Mouse (Mus musculus): Measurements from ENCODE around the gene Ccdc107. TPM values are rescaled to one million over a fixed set of nuclear protein-coding genes. Genes with fewer than 3 reads are reported as not detected.

Gene Ccdc107
- polyA plus RNA-seq, 1 experiment from 2014 or later, result 46.6 TPM

- peaks cover 20% of the 10 kb centered on the region for H3K27me3 ChIP-seq (ENCODE audit: control insufficient read depth, insufficient read depth, low read length)
- H3K27ac ChIP-seq (ENCODE audit: low read depth, low read length), result no peak overlapping the region
- DNase-seq (ENCODE audit: low spot score) (no peak), ATAC-seq (ENCODE audit: insufficient read depth, low FRiP score, low TSS enrichment) (no peak)
- peaks cover 15% of the 10 kb centered on the region for H3K36me3 ChIP-seq (ENCODE audit: control insufficient read depth, insufficient read depth, low read length)
- H3K9ac ChIP-seq (ENCODE audit: low read length), result no peak overlapping the region
- no peaks in the 10 kb centered on the region for H3K4me1 ChIP-seq (ENCODE audit: control insufficient read depth, insufficient read depth, low read length)
- no peaks in the 10 kb centered on the region for H3K9me3 ChIP-seq (ENCODE audit: control insufficient read depth, low read length)
- no peak overlapping the region for H3K4me3 ChIP-seq (ENCODE audit: low read depth, low read length)
- 81% methylated on average over 9 of the region's 9 CpGs for WGBS
- no peak overlapping the region for H3K4me2 ChIP-seq (ENCODE audit: low read depth)
Measured at GRCm38 (mm10) chr4:43528487-43528886, 35.8 kb downstream of the Ccdc107 start.

DNA sequence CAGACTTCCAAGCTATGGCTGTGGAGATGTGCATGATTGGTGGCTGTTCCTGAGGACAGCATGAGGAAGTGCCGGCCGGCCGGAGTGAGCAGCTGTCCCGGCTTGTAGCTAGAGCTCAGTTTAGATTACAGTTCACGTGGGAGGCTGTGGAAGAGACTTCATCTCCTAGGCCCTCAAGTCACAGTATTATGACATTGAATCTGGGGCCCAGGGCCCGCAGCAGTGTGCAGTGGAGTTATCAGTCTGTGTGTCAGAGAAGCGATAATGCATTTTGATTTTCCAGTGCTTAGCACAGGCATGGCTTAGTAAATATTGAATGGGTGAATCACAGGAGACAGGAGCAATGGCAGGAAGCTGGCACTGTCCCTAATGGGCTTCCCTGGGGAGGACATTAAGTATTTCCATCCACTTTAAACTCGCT is 37.4 kb downstream of the Ccdc107 start:
- no peak overlapping the region for H3K9ac ChIP-seq (ENCODE audit: low read length)
- no peak for DNase-seq (ENCODE audit: low spot score)
- no peaks in the 10 kb centered on the region for H3K4me1 ChIP-seq (ENCODE audit: control insufficient read depth, insufficient read depth, low read length)
- no peak overlapping the region for H3K4me3 ChIP-seq (ENCODE audit: low read depth, low read length)
- peaks cover 26% of the 10 kb centered on the region for H3K36me3 ChIP-seq (ENCODE audit: control insufficient read depth, insufficient read depth, low read length)
- H3K27me3 ChIP-seq (ENCODE audit: control insufficient read depth, insufficient read depth, low read length), result peaks cover 6% of the 10 kb centered on the region
- H3K27ac ChIP-seq (ENCODE audit: low read depth, low read length), result no peak overlapping the region
- no peak for ATAC-seq (ENCODE audit: insufficient read depth, low FRiP score, low TSS enrichment)
- WGBS, result 77% methylated on average over 8 of the region's 8 CpGs
- no peaks in the 10 kb centered on the region for H3K9me3 ChIP-seq (ENCODE audit: control insufficient read depth, low read length)
- H3K4me2 ChIP-seq (ENCODE audit: low read depth), result no peak overlapping the region

DNA sequence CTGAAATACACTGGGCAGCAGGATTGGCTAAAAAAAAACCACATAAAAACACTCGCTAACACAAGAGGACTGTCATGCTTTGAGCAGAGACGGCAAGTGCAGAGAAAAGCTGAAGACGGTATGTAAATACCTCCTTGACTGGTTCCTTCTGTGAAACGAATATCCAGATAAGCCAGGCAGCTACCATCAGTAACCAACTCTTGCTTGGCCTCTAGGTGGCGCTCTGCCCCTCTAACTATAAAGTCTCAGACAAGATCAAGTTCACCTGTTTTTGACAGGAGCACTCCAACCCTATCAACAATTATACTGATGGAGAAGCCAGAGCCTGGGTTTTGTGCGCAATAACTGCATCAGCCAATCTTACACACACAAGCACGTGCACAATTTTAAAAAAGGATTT is 37.9 kb downstream of the Ccdc107 start:
- DNase-seq (ENCODE audit: low spot score), result peak; percentile 60
- Histone ChIP-seq H3K9ac (ENCODE audit: low read length) (no peak overlapping the region), H3K4me2 (ENCODE audit: low read depth) (no peak overlapping the region), H3K27ac (ENCODE audit: low read depth, low read length) (no peak overlapping the region), H3K4me1 (ENCODE audit: control insufficient read depth, insufficient read depth, low read length) (no peaks in the 10 kb centered on the region), H3K9me3 (ENCODE audit: control insufficient read depth, low read length) (no peaks in the 10 kb centered on the region), H3K4me3 (ENCODE audit: low read depth, low read length) (no peak overlapping the region), H3K27me3 (ENCODE audit: control insufficient read depth, insufficient read depth, low read length) (peaks cover 1% of the 10 kb centered on the region), H3K36me3 (ENCODE audit: control insufficient read depth, insufficient read depth, low read length) (peaks cover 30% of the 10 kb centered on the region)
- WGBS, result 30% methylated on average over 7 of the region's 7 CpGs
- ATAC-seq (ENCODE audit: insufficient read depth, low FRiP score, low TSS enrichment), result no peak

DNA sequence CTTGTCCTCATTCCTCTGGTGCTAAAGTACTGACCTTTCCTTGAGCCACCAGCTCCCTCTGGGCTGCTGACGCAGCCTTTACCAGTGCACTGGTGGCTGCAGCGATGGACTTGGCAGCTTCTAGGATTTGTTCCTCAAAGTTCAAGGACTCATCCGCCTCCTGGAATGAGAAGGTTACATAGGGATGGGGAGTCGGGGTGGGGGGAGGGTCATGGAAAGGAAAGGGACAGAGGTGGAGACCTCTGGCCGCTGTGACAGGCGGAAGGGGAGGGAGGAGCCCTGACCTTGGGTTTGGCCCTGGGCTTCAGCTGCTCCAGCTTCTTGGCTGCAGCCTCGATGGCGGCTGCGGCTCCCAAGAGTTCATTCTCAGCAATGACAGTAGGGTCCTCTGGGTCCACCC is 40.6 kb downstream of the Ccdc107 start:
- Histone ChIP-seq H3K4me2 (ENCODE audit: low read depth) (no peak overlapping the region), H3K4me3 (ENCODE audit: low read depth, low read length) (no peak overlapping the region), H3K4me1 (ENCODE audit: control insufficient read depth, insufficient read depth, low read length) (no peaks in the 10 kb centered on the region), H3K9me3 (ENCODE audit: control insufficient read depth, low read length) (no peaks in the 10 kb centered on the region), H3K9ac (ENCODE audit: low read length) (no peak overlapping the region), H3K27ac (ENCODE audit: low read depth, low read length) (no peak overlapping the region), H3K36me3 (ENCODE audit: control insufficient read depth, insufficient read depth, low read length) (peaks cover 47% of the 10 kb centered on the region), H3K27me3 (ENCODE audit: control insufficient read depth, insufficient read depth, low read length) (no peaks in the 10 kb centered on the region)
- DNase-seq (ENCODE audit: low spot score) (no peak), ATAC-seq (ENCODE audit: insufficient read depth, low FRiP score, low TSS enrichment) (no peak)
- 87% methylated on average over 9 of the region's 9 CpGs for WGBS

DNA sequence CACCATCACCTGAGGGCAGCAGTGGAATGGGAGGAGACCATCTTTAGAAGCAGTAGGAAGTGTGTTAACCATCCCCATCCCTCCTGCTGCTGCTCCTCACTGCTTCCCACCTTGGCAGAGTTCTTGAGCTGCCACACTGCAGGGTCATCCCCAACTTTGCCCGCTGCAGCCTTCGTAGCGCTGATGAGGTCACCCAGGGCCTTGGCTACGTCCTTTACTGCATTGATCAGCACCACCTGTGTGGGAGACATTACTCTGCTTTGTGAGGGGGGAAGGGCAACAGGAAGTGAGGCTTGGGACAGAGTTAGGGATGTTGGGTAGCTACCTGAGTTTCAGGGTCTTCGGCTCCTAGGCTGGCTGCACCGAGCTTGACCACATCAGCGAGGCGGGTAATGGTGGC is 42.9 kb downstream of the Ccdc107 start:
- Histone ChIP-seq H3K4me2 (ENCODE audit: low read depth) (no peak overlapping the region), H3K36me3 (ENCODE audit: control insufficient read depth, insufficient read depth, low read length) (peaks cover 58% of the 10 kb centered on the region), H3K9me3 (ENCODE audit: control insufficient read depth, low read length) (no peaks in the 10 kb centered on the region), H3K27me3 (ENCODE audit: control insufficient read depth, insufficient read depth, low read length) (no peaks in the 10 kb centered on the region), H3K4me1 (ENCODE audit: control insufficient read depth, insufficient read depth, low read length) (no peaks in the 10 kb centered on the region), H3K4me3 (ENCODE audit: low read depth, low read length) (no peak overlapping the region), H3K27ac (ENCODE audit: low read depth, low read length) (no peak overlapping the region), H3K9ac (ENCODE audit: low read length) (no peak overlapping the region)
- 96% methylated on average over 8 of the region's 8 CpGs for WGBS
- DNase-seq (ENCODE audit: low spot score) (no peak), ATAC-seq (ENCODE audit: insufficient read depth, low FRiP score, low TSS enrichment) (no peak)

GRCm38 (mm10) chr4:43536031-43536430 is 43.3 kb downstream of the Ccdc107 start:
- Histone ChIP-seq H3K27ac (ENCODE audit: low read depth, low read length) (no peak overlapping the region), H3K9me3 (ENCODE audit: control insufficient read depth, low read length) (no peaks in the 10 kb centered on the region), H3K4me1 (ENCODE audit: control insufficient read depth, insufficient read depth, low read length) (no peaks in the 10 kb centered on the region), H3K36me3 (ENCODE audit: control insufficient read depth, insufficient read depth, low read length) (peaks cover 58% of the 10 kb centered on the region), H3K4me3 (ENCODE audit: low read depth, low read length) (no peak overlapping the region), H3K4me2 (ENCODE audit: low read depth) (no peak overlapping the region), H3K9ac (ENCODE audit: low read length) (no peak overlapping the region), H3K27me3 (ENCODE audit: control insufficient read depth, insufficient read depth, low read length) (no peaks in the 10 kb centered on the region)
- ATAC-seq (ENCODE audit: insufficient read depth, low FRiP score, low TSS enrichment), result no peak
- 95% methylated on average over 9 of the region's 9 CpGs for WGBS
- DNase-seq (ENCODE audit: low spot score), result no peak

DNA sequence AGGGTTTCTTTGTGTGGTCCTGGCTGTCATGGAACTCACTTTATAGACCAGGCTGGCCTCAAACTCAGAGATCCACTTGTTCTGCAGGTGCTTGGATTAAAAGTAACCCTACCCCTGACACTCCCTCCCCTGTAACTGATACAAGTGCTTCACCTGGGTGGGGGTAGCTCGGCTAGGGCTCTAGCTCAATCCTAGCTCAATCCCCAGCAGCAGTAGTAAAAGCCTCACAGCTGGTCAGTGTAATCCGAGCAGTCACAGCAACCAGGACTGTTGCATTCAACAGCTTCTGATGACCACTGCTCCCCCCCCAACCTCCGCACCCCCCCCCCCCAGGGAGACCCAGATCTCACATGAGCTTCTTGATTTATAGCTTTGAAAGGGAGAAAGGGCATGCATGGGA is 49.3 kb downstream of the Ccdc107 start:
- WGBS, result 93% methylated on average over 3 of the region's 3 CpGs
- no peak for ATAC-seq (ENCODE audit: insufficient read depth, low FRiP score, low TSS enrichment)
- H3K4me3 ChIP-seq (ENCODE audit: low read depth, low read length), result no peak overlapping the region
- peaks cover 51% of the 10 kb centered on the region for H3K36me3 ChIP-seq (ENCODE audit: control insufficient read depth, insufficient read depth, low read length)
- H3K9me3 ChIP-seq (ENCODE audit: control insufficient read depth, low read length), result no peaks in the 10 kb centered on the region
- no peaks in the 10 kb centered on the region for H3K27me3 ChIP-seq (ENCODE audit: control insufficient read depth, insufficient read depth, low read length)
- no peak overlapping the region for H3K4me2 ChIP-seq (ENCODE audit: low read depth)
- no peak for DNase-seq (ENCODE audit: low spot score)
- no peaks in the 10 kb centered on the region for H3K4me1 ChIP-seq (ENCODE audit: control insufficient read depth, insufficient read depth, low read length)
- H3K9ac ChIP-seq (ENCODE audit: low read length), result no peak overlapping the region
- H3K27ac ChIP-seq (ENCODE audit: low read depth, low read length), result no peak overlapping the region

Other genes with a start within 250 kb of the Ccdc107 start
- 0.35 and 0.52 TPM in 2 replicates for gene Atp8b5, start 225.7 kb upstream of the Ccdc107 start, polyA plus RNA-seq (2014; fragmentation: Nextera tagmentation; extraction: Ambion mirVana)
- gene Rusc2, start 110.9 kb upstream of the Ccdc107 start, polyA plus RNA-seq (2014; fragmentation: Nextera tagmentation; extraction: Ambion mirVana), result 17.9 and 20.0 TPM in 2 replicates
- gene Fam166b, start 63.8 kb upstream of the Ccdc107 start, polyA plus RNA-seq (2014; fragmentation: Nextera tagmentation; extraction: Ambion mirVana), result 0.20 TPM in 1 of 2 replicates, not detected in the other
- 8.6 and 9.5 TPM in 2 replicates for gene Tesk1, start 51.0 kb upstream of the Ccdc107 start, polyA plus RNA-seq (2014; fragmentation: Nextera tagmentation; extraction: Ambion mirVana)
- 2.1 and 2.8 TPM in 2 replicates for gene Cd72, start 38.3 kb upstream of the Ccdc107 start, polyA plus RNA-seq (2014; fragmentation: Nextera tagmentation; extraction: Ambion mirVana)
- not detected in 2 replicates for gene Sit1, start 9.2 kb upstream of the Ccdc107 start, polyA plus RNA-seq (2014; fragmentation: Nextera tagmentation; extraction: Ambion mirVana)
- gene Arhgef39, start 6.8 kb downstream of the Ccdc107 start, polyA plus RNA-seq (2014; fragmentation: Nextera tagmentation; extraction: Ambion mirVana), result 36.7 and 39.3 TPM in 2 replicates
- 0.23 and 0.44 TPM in 2 replicates for gene Car9, start 14.1 kb downstream of the Ccdc107 start, polyA plus RNA-seq (2014; fragmentation: Nextera tagmentation; extraction: Ambion mirVana)
- 101 and 127 TPM in 2 replicates for gene Tpm2, start 30.9 kb downstream of the Ccdc107 start, polyA plus RNA-seq (2014; fragmentation: Nextera tagmentation; extraction: Ambion mirVana)
- 56.0 and 62.5 TPM in 2 replicates for gene Creb3, start 69.4 kb downstream of the Ccdc107 start, polyA plus RNA-seq (2014; fragmentation: Nextera tagmentation; extraction: Ambion mirVana)
- gene Tln1, start 69.8 kb downstream of the Ccdc107 start, polyA plus RNA-seq (2014; fragmentation: Nextera tagmentation; extraction: Ambion mirVana), result 42.1 and 48.8 TPM in 2 replicates
- 26.5 and 32.1 TPM in 2 replicates for gene Rgp1, start 85.8 kb downstream of the Ccdc107 start, polyA plus RNA-seq (2014; fragmentation: Nextera tagmentation; extraction: Ambion mirVana)
- 29.8 and 30.8 TPM in 2 replicates for gene Gba2, start 86.0 kb downstream of the Ccdc107 start, polyA plus RNA-seq (2014; fragmentation: Nextera tagmentation; extraction: Ambion mirVana)
- gene Msmp, start 91.6 kb downstream of the Ccdc107 start, polyA plus RNA-seq (2014; fragmentation: Nextera tagmentation; extraction: Ambion mirVana), result 1.8 and 2.4 TPM in 2 replicates
- gene Npr2, start 139.0 kb downstream of the Ccdc107 start, polyA plus RNA-seq (2014; fragmentation: Nextera tagmentation; extraction: Ambion mirVana), result 29.0 and 37.4 TPM in 2 replicates
- 0.89 and 1.1 TPM in 2 replicates for gene Spag8, start 160.7 kb downstream of the Ccdc107 start, polyA plus RNA-seq (2014; fragmentation: Nextera tagmentation; extraction: Ambion mirVana)
- gene Hint2, start 163.6 kb downstream of the Ccdc107 start, polyA plus RNA-seq (2014; fragmentation: Nextera tagmentation; extraction: Ambion mirVana), result 63.8 and 65.4 TPM in 2 replicates
- 5.4 and 5.7 TPM in 2 replicates for gene Tmem8b, start 176.1 kb downstream of the Ccdc107 start, polyA plus RNA-seq (2014; fragmentation: Nextera tagmentation; extraction: Ambion mirVana)
- 2.4 and 3.4 TPM in 2 replicates for gene Fam221b, start 176.2 kb downstream of the Ccdc107 start, polyA plus RNA-seq (2014; fragmentation: Nextera tagmentation; extraction: Ambion mirVana)
- gene Olfr70, start 207.9 kb downstream of the Ccdc107 start, polyA plus RNA-seq (2014; fragmentation: Nextera tagmentation; extraction: Ambion mirVana), result not detected in 2 replicates
- gene Olfr71, start 217.4 kb downstream of the Ccdc107 start, polyA plus RNA-seq (2014; fragmentation: Nextera tagmentation; extraction: Ambion mirVana), result not detected in 2 replicates
- 0.22 TPM in 1 of 2 replicates, not detected in the other for gene Hrct1, start 234.3 kb downstream of the Ccdc107 start, polyA plus RNA-seq (2014; fragmentation: Nextera tagmentation; extraction: Ambion mirVana)
- gene Spaar, start 237.1 kb downstream of the Ccdc107 start, polyA plus RNA-seq (2014; fragmentation: Nextera tagmentation; extraction: Ambion mirVana), result not detected in 2 replicates

Data from neural tube, embryonic 11.5 days (tissue).